Mouse (Mus musculus): Measurements from ENCODE around the gene Nlrp4f.

GRCm38 (mm10) chr13:65200667-65201066, 5.1 kb downstream of the Nlrp4f start:
- TF ChIP-seq CTCF (IDR thresholded peaks at IDR 0.05; ENCODE audit: control insufficient read depth, insufficient read depth, low read length) (no peak), POLR2A (IDR thresholded peaks at IDR 0.05; ENCODE audit: borderline replicate concordance, control insufficient read depth, low read depth, low read length) (no peak)

All from bone marrow, adult 2 months (tissue).